Mouse (Mus musculus): Measurements from ENCODE around the gene Akain1. TPM values are rescaled to one million over a fixed set of nuclear protein-coding genes. Genes with fewer than 3 reads are reported as not detected.
A peak's percentile ranks its signal among the peaks of the same experiment; 100 is the strongest.

Akain1 gene
- total and polyA plus RNA-seq, 2 experiments from 2014 or later, result not detected

DNA sequence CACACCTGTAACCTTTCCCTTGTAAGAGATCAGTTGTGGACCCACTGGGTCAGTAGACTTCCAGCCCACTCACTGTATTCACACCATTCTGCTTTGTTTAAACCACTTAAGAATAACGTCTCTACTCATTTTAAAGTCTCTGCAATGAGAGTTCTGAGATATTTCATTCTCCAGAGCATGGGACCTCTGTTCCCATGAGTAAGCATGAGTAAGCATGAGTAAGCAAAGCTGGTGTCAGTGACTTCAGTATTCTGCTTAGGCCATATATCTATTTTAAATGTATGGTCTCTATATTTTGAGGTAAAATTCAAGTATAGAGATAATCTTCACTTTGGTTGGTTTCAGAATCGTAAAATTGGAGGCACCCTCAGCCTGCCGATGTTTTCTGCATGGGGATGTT lies 57.0 kb downstream of the Akain1 start:
- H3K4me2 ChIP-seq (ENCODE audit: low read depth, low read length), result no peak overlapping the region
- H3K9ac ChIP-seq (replicated peaks; ENCODE audit: low read depth, low read length), result no peak overlapping the region
- H3K27ac ChIP-seq (ENCODE audit: low read depth), result no peak overlapping the region
- no peak for TF ChIP-seq CTCF (IDR thresholded peaks at IDR 0.05; ENCODE audit: low read depth)
- TF ChIP-seq EP300 (IDR thresholded peaks at IDR 0.05; ENCODE audit: low read depth), result no peak
- no peak for ATAC-seq (ENCODE audit: insufficient read depth, low read depth)
- H3K4me3 ChIP-seq (ENCODE audit: low read depth, low read length), result no peak overlapping the region
- DNase-seq (ENCODE audit: low spot score), result no peak
- H3K4me1 ChIP-seq (ENCODE audit: control insufficient read depth, insufficient read depth), result no peaks in the 10 kb centered on the region
- 71% methylated on average over 3 of the region's 3 CpGs for WGBS
- no peaks in the 10 kb centered on the region for H3K27me3 ChIP-seq (ENCODE audit: control insufficient read depth, insufficient read depth, low read length)
- H3K9me3 ChIP-seq (replicated peaks; ENCODE audit: control insufficient read depth, low read length), result no peaks in the 10 kb centered on the region
- H3K36me3 ChIP-seq (replicated peaks; ENCODE audit: control insufficient read depth, insufficient read depth, low read length), result no peaks in the 10 kb centered on the region

- ATAC-seq (ENCODE audit: insufficient read depth, low read depth), result no peak
- H3K4me1 ChIP-seq (ENCODE audit: control insufficient read depth, insufficient read depth), result no peaks in the 10 kb centered on the region
- H3K36me3 ChIP-seq (replicated peaks; ENCODE audit: control insufficient read depth, insufficient read depth, low read length), result no peaks in the 10 kb centered on the region
- H3K9me3 ChIP-seq (replicated peaks; ENCODE audit: control insufficient read depth, low read length), result no peaks in the 10 kb centered on the region
- no peak overlapping the region for H3K4me3 ChIP-seq (ENCODE audit: low read depth, low read length)
- no peak overlapping the region for H3K27ac ChIP-seq (ENCODE audit: low read depth)
- no peak overlapping the region for H3K4me2 ChIP-seq (ENCODE audit: low read depth, low read length)
- H3K9ac ChIP-seq (replicated peaks; ENCODE audit: low read depth, low read length), result no peak overlapping the region
- TF ChIP-seq EP300 (IDR thresholded peaks at IDR 0.05; ENCODE audit: low read depth) (no peak), CTCF (IDR thresholded peaks at IDR 0.05; ENCODE audit: low read depth) (no peak)
- 67% methylated on average over 4 of the region's 4 CpGs for WGBS
- no peak for DNase-seq (ENCODE audit: low spot score)
- no peaks in the 10 kb centered on the region for H3K27me3 ChIP-seq (ENCODE audit: control insufficient read depth, insufficient read depth, low read length)
Observed at GRCm38 (mm10) chr17:69497315-69497714, 58.2 kb downstream of the Akain1 start.

DNA sequence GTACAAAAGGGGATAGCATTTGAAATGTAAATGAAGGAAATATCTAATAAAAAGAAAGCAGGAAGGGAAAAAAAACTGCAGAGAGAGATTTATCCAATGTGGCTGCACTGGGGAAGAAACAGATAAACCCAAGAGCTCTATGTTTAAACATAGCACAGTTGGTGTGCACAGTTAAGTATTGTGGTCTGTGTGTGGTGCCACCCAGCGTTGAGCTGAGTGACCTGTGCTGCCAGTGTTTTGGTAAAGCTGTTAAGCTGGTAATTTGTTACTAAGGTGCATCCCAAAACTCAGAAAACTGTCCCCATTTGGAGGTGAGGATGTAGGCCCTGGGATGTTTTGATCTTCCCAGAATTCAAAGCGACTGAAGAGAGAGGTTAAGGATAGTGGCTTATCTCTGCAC lies 59.8 kb downstream of the Akain1 start:
- WGBS, result 34% methylated on average over 2 of the region's 2 CpGs
- ATAC-seq (ENCODE audit: insufficient read depth, low read depth) (no peak), DNase-seq (ENCODE audit: low spot score) (no peak)
- no peak overlapping the region for H3K4me3 ChIP-seq (ENCODE audit: low read depth, low read length)
- H3K36me3 ChIP-seq (replicated peaks; ENCODE audit: control insufficient read depth, insufficient read depth, low read length), result no peaks in the 10 kb centered on the region
- no peak overlapping the region for H3K9ac ChIP-seq (replicated peaks; ENCODE audit: low read depth, low read length)
- TF ChIP-seq CTCF (IDR thresholded peaks at IDR 0.05; ENCODE audit: low read depth) (no peak), EP300 (IDR thresholded peaks at IDR 0.05; ENCODE audit: low read depth) (no peak)
- no peak overlapping the region for H3K27ac ChIP-seq (ENCODE audit: low read depth)
- H3K27me3 ChIP-seq (ENCODE audit: control insufficient read depth, insufficient read depth, low read length), result no peaks in the 10 kb centered on the region
- H3K4me2 ChIP-seq (ENCODE audit: low read depth, low read length), result no peak overlapping the region
- H3K4me1 ChIP-seq (ENCODE audit: control insufficient read depth, insufficient read depth), result no peaks in the 10 kb centered on the region
- no peaks in the 10 kb centered on the region for H3K9me3 ChIP-seq (replicated peaks; ENCODE audit: control insufficient read depth, low read length)

DNA sequence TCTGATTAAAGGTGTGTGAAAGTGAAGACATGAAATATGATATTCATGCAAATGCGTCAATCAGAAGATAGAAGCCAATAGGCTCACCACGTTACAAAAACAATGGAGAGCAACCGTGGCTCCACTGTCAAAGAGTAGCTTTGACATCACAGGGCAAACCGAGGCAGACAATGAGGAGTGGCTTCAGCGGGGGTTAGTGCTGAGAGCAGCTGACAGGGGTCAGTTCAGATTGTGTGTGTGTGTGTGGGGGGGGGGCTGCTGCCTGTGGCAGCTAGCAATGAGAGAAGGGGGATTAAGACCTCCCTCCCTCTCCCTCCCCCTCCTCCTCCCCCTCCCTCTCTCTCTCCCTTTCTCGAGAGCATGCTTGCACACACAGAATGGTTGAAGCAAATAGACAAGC lies 60.3 kb downstream of the Akain1 start:
- H3K9ac ChIP-seq (replicated peaks; ENCODE audit: low read depth, low read length), result no peak overlapping the region
- WGBS, result 26% methylated on average over 6 of the region's 6 CpGs
- no peak overlapping the region for H3K4me3 ChIP-seq (ENCODE audit: low read depth, low read length)
- no peaks in the 10 kb centered on the region for H3K27me3 ChIP-seq (ENCODE audit: control insufficient read depth, insufficient read depth, low read length)
- H3K4me1 ChIP-seq (ENCODE audit: control insufficient read depth, insufficient read depth), result no peaks in the 10 kb centered on the region
- no peak overlapping the region for H3K27ac ChIP-seq (ENCODE audit: low read depth)
- H3K36me3 ChIP-seq (replicated peaks; ENCODE audit: control insufficient read depth, insufficient read depth, low read length), result no peaks in the 10 kb centered on the region
- TF ChIP-seq EP300 (IDR thresholded peaks at IDR 0.05; ENCODE audit: low read depth) (no peak), CTCF (IDR thresholded peaks at IDR 0.05; ENCODE audit: low read depth) (no peak)
- H3K4me2 ChIP-seq (ENCODE audit: low read depth, low read length), result no peak overlapping the region
- ATAC-seq (ENCODE audit: insufficient read depth, low read depth) (no peak), DNase-seq (ENCODE audit: low spot score) (no peak)
- no peaks in the 10 kb centered on the region for H3K9me3 ChIP-seq (replicated peaks; ENCODE audit: control insufficient read depth, low read length)

DNA sequence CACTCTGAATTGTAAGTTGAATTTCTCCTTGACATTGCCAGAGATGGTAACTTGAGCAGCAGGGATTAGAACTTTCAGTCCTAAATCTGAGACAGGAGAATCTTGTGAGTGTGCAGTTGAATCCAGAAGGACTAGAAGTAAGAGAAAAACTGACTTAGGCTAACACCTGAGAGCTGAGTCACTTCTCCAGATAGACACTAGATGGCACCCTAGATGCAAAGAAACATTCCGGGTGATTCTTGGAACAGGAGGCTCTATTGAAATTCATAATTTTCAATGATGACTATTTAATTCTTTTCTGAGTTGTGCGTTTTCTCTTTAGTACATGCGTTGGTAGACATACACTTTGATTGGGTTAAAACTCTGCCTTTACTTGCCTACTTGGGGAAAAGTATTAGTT lies 66.9 kb downstream of the Akain1 start:
- H3K27me3 ChIP-seq (ENCODE audit: control insufficient read depth, insufficient read depth, low read length), result no peaks in the 10 kb centered on the region
- DNase-seq (ENCODE audit: low spot score) (no peak), ATAC-seq (ENCODE audit: insufficient read depth, low read depth) (no peak)
- TF ChIP-seq CTCF (IDR thresholded peaks at IDR 0.05; ENCODE audit: low read depth), result peak; percentile 37
- no peak for TF ChIP-seq EP300 (IDR thresholded peaks at IDR 0.05; ENCODE audit: low read depth)
- 28% methylated on average over 3 of the region's 3 CpGs for WGBS
- H3K4me1 ChIP-seq (ENCODE audit: control insufficient read depth, insufficient read depth), result no peaks in the 10 kb centered on the region
- no peak overlapping the region for H3K27ac ChIP-seq (ENCODE audit: low read depth)
- H3K9me3 ChIP-seq (replicated peaks; ENCODE audit: control insufficient read depth, low read length), result no peaks in the 10 kb centered on the region
- no peak overlapping the region for H3K4me2 ChIP-seq (ENCODE audit: low read depth, low read length)
- no peak overlapping the region for H3K9ac ChIP-seq (replicated peaks; ENCODE audit: low read depth, low read length)
- H3K4me3 ChIP-seq (ENCODE audit: low read depth, low read length), result no peak overlapping the region
- no peaks in the 10 kb centered on the region for H3K36me3 ChIP-seq (replicated peaks; ENCODE audit: control insufficient read depth, insufficient read depth, low read length)

DNA sequence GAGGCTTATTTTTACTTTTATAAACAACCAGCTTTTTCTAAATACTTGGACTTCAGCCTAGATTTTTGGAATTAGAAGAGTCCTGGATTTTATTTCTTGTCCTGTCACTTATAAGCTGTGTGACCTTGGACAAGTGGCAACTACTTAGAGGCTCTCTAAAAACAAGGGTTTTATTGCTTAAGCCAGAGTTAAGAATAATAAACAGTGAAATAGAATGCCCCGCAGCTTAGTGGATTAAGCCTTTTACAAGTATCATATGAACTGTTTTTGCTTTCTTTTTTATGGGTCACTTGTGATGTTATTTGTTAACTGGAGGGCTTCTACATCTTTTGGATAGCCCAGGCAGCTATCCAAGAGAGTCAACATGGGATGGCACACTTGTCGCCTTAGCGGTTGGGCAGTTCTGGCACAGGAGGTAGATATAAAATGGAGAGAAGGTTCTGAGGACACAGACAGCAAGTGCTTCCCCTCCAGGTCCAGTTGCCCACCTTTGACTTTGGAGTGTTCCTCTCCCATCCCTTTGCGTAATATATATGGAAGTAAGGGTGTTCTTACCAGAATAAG lies 77.3 kb downstream of the Akain1 start:
- Histone ChIP-seq H3K4me1 (ENCODE audit: control insufficient read depth, insufficient read depth) (no peaks in the 10 kb centered on the region), H3K4me3 (ENCODE audit: low read depth, low read length) (no peak overlapping the region), H3K9me3 (replicated peaks; ENCODE audit: control insufficient read depth, low read length) (no peaks in the 10 kb centered on the region), H3K4me2 (ENCODE audit: low read depth, low read length) (no peak overlapping the region), H3K36me3 (replicated peaks; ENCODE audit: control insufficient read depth, insufficient read depth, low read length) (no peaks in the 10 kb centered on the region), H3K27me3 (ENCODE audit: control insufficient read depth, insufficient read depth, low read length) (no peaks in the 10 kb centered on the region), H3K27ac (ENCODE audit: low read depth) (no peak overlapping the region), H3K9ac (replicated peaks; ENCODE audit: low read depth, low read length) (no peak overlapping the region)
- WGBS, result 90% methylated on average over 4 of the region's 4 CpGs
- ATAC-seq (ENCODE audit: insufficient read depth, low read depth), result no peak
- DNase-seq (ENCODE audit: low spot score), result no peak
- no peak for TF ChIP-seq CTCF (IDR thresholded peaks at IDR 0.05; ENCODE audit: low read depth)
- no peak for TF ChIP-seq EP300 (IDR thresholded peaks at IDR 0.05; ENCODE audit: low read depth)

All from heart, postnatal 0 days (tissue).